27 mouse cellular contexts compared by ENCODE assay signal in the genomic region with DNA sequence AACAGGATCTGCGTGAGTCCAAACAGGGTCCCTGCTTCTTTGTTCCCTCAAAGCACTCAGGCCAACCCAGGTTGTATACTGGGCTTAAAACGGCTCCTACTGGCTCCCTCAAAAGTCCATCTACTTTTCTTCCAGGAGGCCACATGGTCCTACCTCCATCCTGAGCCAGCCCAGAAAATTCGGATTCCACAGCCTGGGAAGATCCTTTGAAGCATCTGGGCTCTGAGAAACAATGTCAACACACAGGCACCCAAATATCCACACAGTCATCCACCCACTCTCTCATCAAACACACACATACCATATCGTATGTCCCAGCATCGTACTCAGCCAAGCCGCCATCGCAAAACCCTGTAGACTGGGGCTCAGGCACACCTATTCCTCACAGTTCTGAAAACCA. TPM values are rescaled to one million over a fixed set of nuclear protein-coding genes. Genes with fewer than 3 reads are reported as not detected.
"Had no signal": no experiment of that assay in that cellular context is flagged by ENCODE, and none has a peak within 500 bp of the region (broad histone marks: within the 10 kb centered on the region; RNA-seq: fewer than 3 reads in every experiment).

No protein-coding gene starts in this region.

- DNase-seq: cerebellum, adult 2 months; cerebellum, adult 8-10 months; cerebellum, adult 9-10 months; cerebellum, adult 9-11 months; cerebellum, postnatal 10 days; cerebellum, postnatal 14 days; cerebellum, postnatal 25 days; cerebellum, postnatal 36 days; embryo, embryonic 11 days; forebrain, postnatal 0 days; gastrocnemius, adult 2 months; gastrocnemius, postnatal 10 days; gastrocnemius, postnatal 14 days; gastrocnemius, postnatal 25 days; gastrocnemius, postnatal 36 days; heart, adult 18-20 months; heart, adult 2 months had no signal

- H3K9me3 ChIP-seq: embryonic facial prominence, embryonic 10.5 days; embryonic facial prominence, embryonic 12.5 days; embryonic facial prominence, embryonic 13.5 days; embryonic facial prominence, embryonic 15.5 days; forebrain, embryonic 12.5 days; forebrain, embryonic 13.5 days; forebrain, embryonic 15.5 days had no signal

- H3K36me3 ChIP-seq: embryonic facial prominence, embryonic 10.5 days; embryonic facial prominence, embryonic 12.5 days; embryonic facial prominence, embryonic 13.5 days; embryonic facial prominence, embryonic 15.5 days; forebrain, embryonic 10.5 days; forebrain, embryonic 12.5 days; forebrain, embryonic 15.5 days had no signal

- H3K27me3 ChIP-seq: embryonic facial prominence, embryonic 12.5 days; embryonic facial prominence, embryonic 13.5 days; embryonic facial prominence, embryonic 15.5 days; forebrain, embryonic 13.5 days; forebrain, embryonic 15.5 days had no signal

- H3K27ac ChIP-seq: embryonic facial prominence, embryonic 10.5 days; embryonic facial prominence, embryonic 12.5 days; embryonic facial prominence, embryonic 13.5 days; embryonic facial prominence, embryonic 15.5 days; forebrain, embryonic 10.5 days; forebrain, embryonic 12.5 days; forebrain, embryonic 13.5 days; forebrain, embryonic 15.5 days; gastrocnemius, adult 2 months; heart, adult 2 months had no signal

- H3K4me3 ChIP-seq: embryonic facial prominence, embryonic 10.5 days; embryonic facial prominence, embryonic 12.5 days; embryonic facial prominence, embryonic 13.5 days; embryonic facial prominence, embryonic 15.5 days; erythroblast, embryonic 14.5 days; forebrain, embryonic 10.5 days; forebrain, embryonic 12.5 days; forebrain, embryonic 13.5 days; forebrain, embryonic 15.5 days; gastrocnemius, adult 2 months; heart, adult 2 months had no signal

- H3K4me1 ChIP-seq: embryonic facial prominence, embryonic 10.5 days; embryonic facial prominence, embryonic 12.5 days; embryonic facial prominence, embryonic 13.5 days; embryonic facial prominence, embryonic 15.5 days; forebrain, embryonic 12.5 days; forebrain, embryonic 13.5 days; forebrain, embryonic 15.5 days had no signal

RNA-seq across cellular contexts. Expression of a gene that starts 43.5 kb away (rescaled TPM):
- total RNA-seq: common myeloid progenitor, adult 5-6 weeks had no signal
- polyA plus RNA-seq: erythroblast, embryonic 14.5 days had no signal
